Mouse (Mus musculus) frontal cortex, postnatal 14 days (tissue): Measurements from ENCODE around the gene Gm2381.
"Not testable (repeated sequence)": the region's sequence is repeated elsewhere in the genome, so short reads cannot be mapped to it uniquely, and the experiment has no call there.

Source experiments
- DNase-seq, 2 experiments: peaks; one replicate each; pipeline ENCODE4 v3.0.0; 2022; ENCODE audit warnings: low spot score in 2 of 2

Gm2381 gene

GRCm38 (mm10) chr7:42866801-42867458, at the start of gene Gm2381:
Gm2381 (minus strand) TSS chr7:42867234.
- not testable (repeated sequence) for DNase-seq

- not testable (repeated sequence) for DNase-seq
Observed at GRCm38 (mm10) chr7:42898067-42898466, 31.0 kb upstream of the Gm2381 start.

- no peak for DNase-seq
Observed at GRCm38 (mm10) chr7:42878090-42878489, 11.1 kb upstream of the Gm2381 start.

GRCm38 (mm10) chr7:42838366-42838765, 28.7 kb downstream of the Gm2381 start:
- DNase-seq, result not testable (repeated sequence)

GRCm38 (mm10) chr7:42832221-42832620, 34.8 kb downstream of the Gm2381 start:
- no peak for DNase-seq

- DNase-seq, result not testable (repeated sequence)
Observed at GRCm38 (mm10) chr7:42793425-42793824, 73.6 kb downstream of the Gm2381 start, which contains the start of gene Vmn2r62. Vmn2r62 (minus strand) TSS chr7:42793525.
